Mouse (Mus musculus) kidney, embryonic 15.5 days (tissue): Measurements from ENCODE around the gene Fam151a. TPM values are rescaled to one million over a fixed set of nuclear protein-coding genes. Genes with fewer than 3 reads are reported as not detected.
A peak's percentile ranks its signal among the peaks of the same experiment; 100 is the strongest.
"Not testable (repeated sequence)": the region's sequence is repeated elsewhere in the genome, so short reads cannot be mapped to it uniquely, and the experiment has no call there.

Source experiments
- ATAC-seq: fragments of 200-750 bp; cut with Nextera tagmentation; replicated peaks from 2 replicates; pipeline ENCODE4 v1.8.0; 2017; ENCODE audit warnings: moderate TSS enrichment; ENCODE audit not compliant: low FRiP score
- H3K27ac ChIP-seq: fragments of 300-500 bp; sonication (generic); 2 replicates; pipeline ENCODE4 v1.5.1; 2015; ENCODE audit warnings: mild to moderate bottlenecking, inconsistent platforms
- H3K27me3 ChIP-seq: fragments of 300-500 bp; sonication (generic); 2 replicates; pipeline ENCODE4 v1.6.1; 2015; ENCODE audit warnings: inconsistent platforms
- H3K36me3 ChIP-seq: fragments of 300-500 bp; sonication (generic); 2 replicates; pipeline ENCODE4 v1.6.1; 2015; ENCODE audit warnings: inconsistent platforms
- H3K4me1 ChIP-seq: fragments of 300-500 bp; sonication (generic); 2 replicates; pipeline ENCODE4 v1.6.1; 2015; ENCODE audit warnings: inconsistent platforms
- H3K4me2 ChIP-seq: fragments of 300-500 bp; sonication (generic); 2 replicates; pipeline ENCODE4 v1.6.1; 2015; ENCODE audit warnings: moderate library complexity, mild to moderate bottlenecking, inconsistent platforms
- H3K4me3 ChIP-seq: fragments of 300-500 bp; sonication (generic); replicated peaks from 2 replicates; pipeline ENCODE4 v1.5.1; 2015; ENCODE audit warnings: mild to moderate bottlenecking, inconsistent platforms
- H3K9ac ChIP-seq: fragments of 300-500 bp; sonication (generic); 2 replicates; pipeline ENCODE4 v1.6.1; 2015; ENCODE audit warnings: mild to moderate bottlenecking, inconsistent platforms
- H3K9me3 ChIP-seq: fragments of 300-500 bp; sonication (generic); replicated peaks from 2 replicates; pipeline ENCODE4 v1.6.1; 2016; ENCODE audit warnings: inconsistent platforms
- WGBS: fragments of 180-500 bp; shearing (Covaris S2); methylation state at CpG from one replicate; pipeline ENCODE4 v1.1.7; 2015; ENCODE audit warnings: mixed read lengths; 5-methylcytosine and 5-hydroxymethylcytosine counted together
- polyA plus RNA-seq: library from polyadenylated mRNA; unstranded; fragments of >200 nt; fragmentation: Nextera tagmentation; extraction: Ambion mirVana; gene quantifications from 2 replicates; pipeline ENCODE4 v1.2.1, GENCODE M21; 2015

The Fam151a gene
- polyA plus RNA-seq, 1 experiment from 2014 or later, result 5.3 TPM

- no peaks in the 10 kb centered on the region for H3K9me3 ChIP-seq
- ATAC-seq, result no peak
- no peaks in the 10 kb centered on the region for H3K36me3 ChIP-seq
- no peaks in the 10 kb centered on the region for H3K27me3 ChIP-seq
- no peak within 1 kb of the TSS for H3K4me2 ChIP-seq
- H3K27ac ChIP-seq, result no peak within 1 kb of the TSS
- no peak within 1 kb of the TSS for H3K9ac ChIP-seq
- 72% methylated on average over 7 of the region's 7 CpGs for WGBS
- H3K4me1 ChIP-seq, result peaks cover 16% of the 10 kb centered on the region
- H3K4me3 ChIP-seq, result no peak within 1 kb of the TSS
Observed at GRCm38 (mm10) chr4:106730814-106731213, 2.9 kb upstream of the Fam151a start, which contains the start of gene Mroh7. Mroh7 (minus strand) TSS chr4:106730925.

- H3K27me3 ChIP-seq, ATAC-seq, H3K9ac ChIP-seq, H3K9me3 ChIP-seq, H3K4me2 ChIP-seq, H3K27ac ChIP-seq, H3K36me3 ChIP-seq, H3K4me3 ChIP-seq: not testable (repeated sequence)
- 92% methylated on average over 1 of the region's 1 CpGs for WGBS
- peaks cover 18% of the 10 kb centered on the region for H3K4me1 ChIP-seq
Observed at GRCm38 (mm10) chr4:106736884-106737283, 3.2 kb downstream of the Fam151a start.

- H3K27ac ChIP-seq, result 0 out of 2 replicates have a peak overlapping the region, but pooled peaks have one; percentile 18
- H3K9ac ChIP-seq, result no peak overlapping the region
- no peaks in the 10 kb centered on the region for H3K27me3 ChIP-seq
- H3K9me3 ChIP-seq, result no peaks in the 10 kb centered on the region
- no peaks in the 10 kb centered on the region for H3K36me3 ChIP-seq
- no peak overlapping the region for H3K4me2 ChIP-seq
- ATAC-seq, result no peak; the same call in 1 of the 2 replicates
- peaks cover 16% of the 10 kb centered on the region for H3K4me1 ChIP-seq
- WGBS, result 64% methylated on average over 3 of the region's 3 CpGs
- no peak overlapping the region for H3K4me3 ChIP-seq
Observed at GRCm38 (mm10) chr4:106737904-106738303, 4.2 kb downstream of the Fam151a start.

DNA sequence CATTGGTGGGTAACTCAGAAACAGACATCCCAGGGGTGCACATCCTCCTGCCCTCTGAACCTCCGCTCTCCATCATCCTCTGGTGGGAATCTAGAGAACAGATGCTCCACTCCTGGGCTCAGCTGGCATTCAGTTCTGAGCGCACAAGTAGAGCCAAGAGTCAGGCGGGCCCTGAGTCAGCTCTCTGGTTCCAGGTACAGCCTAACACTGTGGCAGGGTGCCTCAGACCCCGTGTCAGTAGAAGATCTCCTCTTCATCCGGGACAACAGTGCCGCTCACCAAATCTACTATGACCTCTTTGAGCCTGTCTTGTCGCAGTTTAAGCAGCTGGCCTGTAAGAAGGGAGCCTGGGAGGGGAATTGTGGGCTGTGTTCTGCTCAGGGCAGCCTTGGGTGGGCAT, 12.2 kb downstream of the Fam151a start:
- no peak overlapping the region for H3K4me2 ChIP-seq
- H3K36me3 ChIP-seq, result no peaks in the 10 kb centered on the region
- no peaks in the 10 kb centered on the region for H3K27me3 ChIP-seq
- H3K9ac ChIP-seq, result no peak overlapping the region
- H3K4me1 ChIP-seq, result peaks cover 13% of the 10 kb centered on the region
- no peak for ATAC-seq
- 82% methylated on average over 7 of the region's 7 CpGs for WGBS
- H3K4me3 ChIP-seq, result no peak overlapping the region
- no peaks in the 10 kb centered on the region for H3K9me3 ChIP-seq
- no peak overlapping the region for H3K27ac ChIP-seq

DNA sequence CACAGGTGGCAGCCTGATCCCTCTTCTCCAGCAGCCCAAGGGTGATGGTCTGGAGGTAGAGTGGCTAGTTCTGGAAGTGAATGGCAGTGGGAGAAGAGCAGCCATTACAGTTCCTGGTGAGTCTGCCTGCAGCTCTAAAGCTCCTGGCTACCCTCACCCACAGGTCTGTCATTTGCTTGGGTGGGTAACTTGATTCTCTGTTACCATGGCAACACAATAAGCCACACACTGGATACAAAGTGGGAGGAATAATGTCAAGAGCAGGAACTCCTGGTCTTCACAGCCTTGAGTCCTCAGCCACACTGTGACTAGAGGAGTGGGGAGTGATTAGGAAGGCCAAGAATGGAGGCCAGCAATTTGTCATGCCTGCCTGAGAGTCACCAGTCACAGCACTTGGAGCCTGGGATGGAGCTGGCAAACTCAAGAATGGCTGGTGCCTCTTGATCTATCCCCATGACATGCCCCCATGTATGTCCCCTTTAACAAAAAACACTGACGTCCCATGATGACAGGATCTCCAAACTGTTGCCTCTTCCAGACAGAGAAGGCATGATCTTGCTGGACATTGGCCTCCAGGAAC, 13.4 kb downstream of the Fam151a start:
- 0 out of 2 replicates have a peak, but pooled peaks have one; percentile 9 for ATAC-seq
- WGBS, result 70% methylated on average over 1 of the region's 1 CpGs

GRCm38 (mm10) chr4:106749699-106750098, 16.0 kb downstream of the Fam151a start:
- ATAC-seq, result peak; percentile 78
- H3K4me3 ChIP-seq, result peak overlapping the region; percentile 11
- peak overlapping the region; percentile 46 for H3K4me2 ChIP-seq
- H3K27ac ChIP-seq, result no peak overlapping the region
- no peaks in the 10 kb centered on the region for H3K27me3 ChIP-seq
- no peaks in the 10 kb centered on the region for H3K36me3 ChIP-seq
- WGBS, result 3% methylated on average over 7 of the region's 7 CpGs
- no peaks in the 10 kb centered on the region for H3K9me3 ChIP-seq
- H3K9ac ChIP-seq, result no peak overlapping the region
- peaks cover 13% of the 10 kb centered on the region for H3K4me1 ChIP-seq

More for the DNA sequence above, 13.4 kb downstream of the Fam151a start:
- Histone ChIP-seq H3K27ac (no peak overlapping the region), H3K9ac (no peak overlapping the region), H3K27me3 (no peaks in the 10 kb centered on the region), H3K9me3 (no peaks in the 10 kb centered on the region), H3K36me3 (no peaks in the 10 kb centered on the region), H3K4me2 (no peak overlapping the region), H3K4me3 (no peak overlapping the region), H3K4me1 (peaks cover 13% of the 10 kb centered on the region)

- Histone ChIP-seq H3K9ac (no peak overlapping the region), H3K27me3 (no peaks in the 10 kb centered on the region), H3K4me1 (peaks cover 13% of the 10 kb centered on the region), H3K27ac (no peak overlapping the region), H3K36me3 (no peaks in the 10 kb centered on the region), H3K4me3 (no peak overlapping the region), H3K4me2 (no peak overlapping the region), H3K9me3 (no peaks in the 10 kb centered on the region)
- ATAC-seq, result no peak
- WGBS, result 92% methylated on average over 6 of the region's 6 CpGs
Observed at GRCm38 (mm10) chr4:106751726-106752125, 18.0 kb downstream of the Fam151a start.

- Histone ChIP-seq H3K9me3 (no peaks in the 10 kb centered on the region), H3K4me3 (no peak overlapping the region), H3K27me3 (no peaks in the 10 kb centered on the region), H3K9ac (no peak overlapping the region), H3K36me3 (no peaks in the 10 kb centered on the region), H3K27ac (no peak overlapping the region), H3K4me1 (no peaks in the 10 kb centered on the region), H3K4me2 (no peak overlapping the region)
- no peak for ATAC-seq
- 72% methylated on average over 7 of the region's 7 CpGs for WGBS
Observed at GRCm38 (mm10) chr4:106764166-106764565, 30.5 kb downstream of the Fam151a start.

DNA sequence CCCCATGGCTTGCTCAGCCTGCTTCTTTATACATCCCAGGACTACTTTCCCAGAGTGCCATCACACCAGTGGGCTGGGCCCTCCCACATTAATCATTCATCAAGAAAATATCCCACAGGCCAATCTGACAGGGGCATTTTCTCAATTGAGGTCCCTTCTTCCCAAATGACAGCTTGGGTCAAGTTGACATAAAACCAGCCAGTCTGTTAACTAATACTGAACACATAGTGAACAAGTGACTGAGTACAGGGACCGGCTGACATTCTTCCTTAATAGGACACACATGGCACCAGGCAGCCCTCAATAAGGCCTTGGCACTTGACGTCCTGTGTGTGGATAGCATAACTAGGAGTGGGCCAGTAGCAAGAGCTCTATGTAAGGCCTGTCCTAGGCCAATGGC, 35.6 kb downstream of the Fam151a start:
- Histone ChIP-seq H3K27me3 (no peaks in the 10 kb centered on the region), H3K4me3 (no peak overlapping the region), H3K9me3 (no peaks in the 10 kb centered on the region), H3K4me2 (no peak overlapping the region), H3K9ac (no peak overlapping the region), H3K27ac (no peak overlapping the region), H3K36me3 (no peaks in the 10 kb centered on the region), H3K4me1 (no peaks in the 10 kb centered on the region)
- ATAC-seq, result no peak
- 80% methylated on average over 2 of the region's 2 CpGs for whole genome bisulfite sequencing

GRCm38 (mm10) chr4:106772558-106772957, 38.9 kb downstream of the Fam151a start:
- no peak overlapping the region for H3K27ac ChIP-seq
- 84% methylated on average over 1 of the region's 1 CpGs for WGBS

GRCm38 (mm10) chr4:106775767-106776166, 42.1 kb downstream of the Fam151a start:
- not testable (repeated sequence) for H3K9me3 ChIP-seq, H3K4me3 ChIP-seq, H3K27me3 ChIP-seq, ATAC-seq, H3K36me3 ChIP-seq, H3K4me2 ChIP-seq, H3K27ac ChIP-seq, H3K9ac ChIP-seq
- peaks cover 36% of the 10 kb centered on the region for H3K4me1 ChIP-seq
- 86% methylated on average over 6 of the region's 6 CpGs for WGBS

More at GRCm38 (mm10) chr4:106772558-106772957, 38.9 kb downstream of the Fam151a start:
- Histone ChIP-seq H3K9ac (no peak overlapping the region), H3K4me1 (peaks cover 8% of the 10 kb centered on the region), H3K36me3 (no peaks in the 10 kb centered on the region), H3K4me3 (no peak overlapping the region), H3K4me2 (no peak overlapping the region), H3K9me3 (no peaks in the 10 kb centered on the region), H3K27me3 (no peaks in the 10 kb centered on the region)
- no peak for ATAC-seq

- Histone ChIP-seq H3K9ac (no peak overlapping the region), H3K4me2 (no peak overlapping the region), H3K27me3 (no peaks in the 10 kb centered on the region), H3K4me3 (no peak overlapping the region), H3K27ac (no peak overlapping the region), H3K36me3 (no peaks in the 10 kb centered on the region), H3K9me3 (no peaks in the 10 kb centered on the region), H3K4me1 (peaks cover 37% of the 10 kb centered on the region)
- no peak for ATAC-seq
- WGBS, result 35% methylated on average over 3 of the region's 3 CpGs
Observed at GRCm38 (mm10) chr4:106776998-106777397, 43.3 kb downstream of the Fam151a start.
